Mouse (Mus musculus): ENCODE measurements at regions not wholly inside any gene's neighbourhood (a gene's known extent, or its start where the extent isn't known, plus 50 kb on each side); places are given as distances from the start of the nearest gene placed in this dataset.

DNA sequence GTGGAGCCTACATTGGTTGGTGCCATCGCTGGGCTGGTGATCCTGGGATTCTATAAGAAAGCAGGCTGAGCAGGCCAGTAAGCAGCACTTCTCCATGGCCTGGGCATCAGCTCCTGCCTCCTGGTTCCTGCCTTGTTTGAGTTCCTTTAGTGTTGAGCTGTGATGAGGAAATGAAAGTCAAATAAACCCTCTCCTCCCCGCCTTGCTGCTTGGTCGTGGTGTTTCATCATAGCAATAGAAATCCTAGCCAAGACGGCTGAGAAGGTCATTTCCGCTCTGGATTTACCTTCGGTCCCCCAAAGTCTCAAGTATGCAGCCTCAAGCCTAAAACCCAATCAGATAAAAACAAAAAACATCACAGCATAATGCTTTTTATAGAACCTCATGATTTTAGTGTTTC lies 240.6 kb upstream of the 1700056E22Rik start:
- TF ChIP-seq CTCF (IDR thresholded peaks at IDR 0.05; ENCODE audit: control insufficient read depth, insufficient read depth, insufficient read length) (no peak), MAX (IDR thresholded peaks at IDR 0.05) (no peak), MYOG (IDR thresholded peaks at IDR 0.05; ENCODE audit: control insufficient read depth, extremely low read depth, insufficient read length) (no peak), CEBPB (IDR thresholded peaks at IDR 0.05; ENCODE audit: low read depth) (no peak)

Data from C2C12 (cell line).